In the genomic region with DNA sequence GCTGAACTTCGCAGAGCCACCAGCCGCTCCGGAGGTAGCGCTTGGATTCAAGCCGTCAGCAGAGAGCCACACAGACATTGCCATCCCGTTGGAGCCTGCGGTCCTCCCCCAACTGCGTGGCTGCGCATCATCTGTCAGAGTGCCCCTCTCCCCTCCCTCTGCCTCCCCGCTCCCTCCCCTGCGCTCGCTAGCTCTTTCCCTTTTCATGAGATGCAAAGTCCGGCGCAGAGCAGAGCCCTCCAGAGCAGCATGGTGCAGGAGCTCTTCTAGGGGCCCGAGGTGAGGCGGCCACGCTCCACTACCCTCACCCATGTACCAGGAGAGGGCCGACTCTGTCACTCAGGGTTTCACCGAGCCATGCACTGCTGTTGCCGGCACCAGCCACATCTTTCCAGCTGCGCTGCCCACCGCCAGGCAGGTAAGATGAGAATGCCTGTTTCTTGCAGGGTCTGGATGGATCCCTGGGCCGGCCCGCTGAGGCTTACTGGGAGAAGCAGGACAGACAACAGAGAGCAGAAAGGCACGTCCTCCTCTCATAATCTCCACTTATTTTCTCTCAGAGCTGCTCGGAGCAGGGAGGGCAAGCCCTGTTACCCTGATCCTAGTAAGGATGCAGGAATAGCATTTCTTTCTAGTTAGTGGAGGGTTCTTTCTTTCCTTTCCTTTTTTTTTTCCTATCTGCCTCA, we compare ENCODE assay signal across 8 mouse cellular contexts. TPM values are rescaled to one million over a fixed set of nuclear protein-coding genes. Genes with fewer than 3 reads are reported as not detected.
DNase-seq lines count a peak whose midpoint lies in the region; ATAC-seq and TF ChIP-seq lines count a peak whose summit lies in the region.

A gene (plus strand): TSS at position 88 of the 686 bp plus-strand sequence.

- no peak for ATAC-seq in intestine, postnatal 0 days

- peak within 1 kb of the TSS; percentile 46 for H3K4me2 ChIP-seq in intestine, postnatal 0 days (replicated peaks; ENCODE audit: low read depth)

- H3K36me3 ChIP-seq in E14TG2a.4 (ENCODE audit: insufficient read depth, low read length) = no peaks in the 10 kb centered on the region
- no peaks in the 10 kb centered on the region for H3K36me3 ChIP-seq in intestine, postnatal 0 days (ENCODE audit: control insufficient read depth, insufficient read depth)

- H3K9me3 ChIP-seq in E14TG2a.4 (ENCODE audit: low read length) = no peaks in the 10 kb centered on the region
- H3K9me3 ChIP-seq in intestine, postnatal 0 days (ENCODE audit: control insufficient read depth) = no peaks in the 10 kb centered on the region

- no peak within 1 kb of the TSS for H3K27ac ChIP-seq in intestine, postnatal 0 days (ENCODE audit: low read depth, low read length)

- peak within 1 kb of the TSS; percentile 73 for H3K4me3 ChIP-seq in E14TG2a.4 (replicated peaks; ENCODE audit: low read length)
- H3K4me3 ChIP-seq in intestine, postnatal 0 days (ENCODE audit: low read depth, low read length) = peak within 1 kb of the TSS; percentile 7; the same call in 1 of the 2 replicates

- WGBS in intestine, postnatal 0 days = 4% methylated on average over 26 of the region's 26 CpGs

- TF ChIP-seq CTCF in E14TG2a.4 (conservative IDR thresholded peaks at IDR 0.05; ENCODE audit: low read length) = no peak
- TF ChIP-seq CTCF in intestine, postnatal 0 days (IDR thresholded peaks at IDR 0.05; ENCODE audit: low read depth) = no peak

- peak; percentile 49 for DNase-seq in frontal cortex, postnatal 36 days (ENCODE audit: low spot score in 2 of 2)
- no peak for DNase-seq in frontal cortex, postnatal 25 days (ENCODE audit: low spot score in 2 of 2)
- DNase-seq in embryo, embryonic 9.5 days (ENCODE audit: extremely low spot score) = peak; percentile 71
- DNase-seq in lung, postnatal 4 days = peak; percentile 9 to 33
- no peak for DNase-seq in urinary bladder, postnatal 10 days (ENCODE audit: low spot score)
- DNase-seq in spleen, adult 12 weeks (ENCODE audit: low spot score) = no peak

- H3K27me3 ChIP-seq in E14TG2a.4 (ENCODE audit: insufficient read depth, low read length) = peaks cover 78% of the 10 kb centered on the region
- peaks cover 11% of the 10 kb centered on the region for H3K27me3 ChIP-seq in intestine, postnatal 0 days (replicated peaks; ENCODE audit: control insufficient read depth, insufficient read depth, low read length)

- H3K4me1 ChIP-seq in E14TG2a.4 (replicated peaks; ENCODE audit: low read depth, low read length) = peaks cover 18% of the 10 kb centered on the region
- no peaks in the 10 kb centered on the region for H3K4me1 ChIP-seq in intestine, postnatal 0 days (replicated peaks; ENCODE audit: control insufficient read depth, insufficient read depth, low read length)

- no peak within 1 kb of the TSS for H3K9ac ChIP-seq in intestine, postnatal 0 days (ENCODE audit: low read depth, low read length)

RNA-seq across cellular contexts. Expression of the gene that starts here (rescaled TPM):
- polyA plus RNA-seq in intestine, postnatal 0 days (2015; fragmentation: Nextera tagmentation; extraction: Ambion mirVana) = 0.07 and 0.17 TPM in 2 replicates

Comparison
In these comparisons a context has a peak if more than half of its experiments do, and no peak if none do; other contexts are left out.
1. DNase-seq: peak in frontal cortex, postnatal 36 days (2 of 2), embryo, embryonic 9.5 days (single experiment) and lung, postnatal 4 days (2 of 2); none in frontal cortex, postnatal 25 days (0 of 2), urinary bladder, postnatal 10 days (single experiment) and spleen, adult 12 weeks (single experiment).